Mouse (Mus musculus): ENCODE measurements around the gene Gcnt7. TPM values are rescaled to one million over a fixed set of nuclear protein-coding genes. Genes with fewer than 3 reads are reported as not detected.

Gene Gcnt7
- polyA plus RNA-seq, 1 experiment from 2014 or later, result 1.2 TPM

DNA sequence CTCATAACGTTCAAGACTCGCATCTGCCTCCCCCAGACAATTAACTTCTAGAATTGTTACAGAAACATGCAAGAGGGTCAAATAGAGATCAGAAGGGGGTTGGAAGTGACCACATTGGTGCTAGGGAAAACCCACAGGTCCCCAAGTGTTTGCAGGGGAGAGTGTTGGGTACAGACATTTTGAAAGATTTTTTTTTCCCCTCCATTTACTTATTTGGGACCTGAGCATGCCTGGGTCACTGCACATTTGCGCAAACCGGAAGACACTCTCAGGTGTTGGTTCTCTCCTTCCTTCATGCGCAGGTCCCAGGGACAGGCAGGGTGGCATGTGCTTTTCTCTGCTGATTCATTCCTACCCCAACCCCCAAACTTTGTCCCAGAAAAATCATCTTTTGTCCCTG, 41.5 kb downstream of the Gcnt7 start:
- Histone ChIP-seq H3K9me3 (ENCODE audit: low read depth, low read length) (no peaks in the 10 kb centered on the region), H3K27ac (ENCODE audit: low read depth) (no peak overlapping the region), H3K36me3 (ENCODE audit: insufficient read depth) (no peaks in the 10 kb centered on the region), H3K4me2 (no peak overlapping the region), H3K27me3 (ENCODE audit: insufficient read depth, low read length) (no peaks in the 10 kb centered on the region), H3K4me3 (ENCODE audit: low read depth, low read length) (no peak overlapping the region), H3K4me1 (ENCODE audit: insufficient read depth) (peaks cover 13% of the 10 kb centered on the region), H3K9ac (no peak overlapping the region)
- no peak for DNase-seq
- no peak for ATAC-seq (ENCODE audit: insufficient read depth)
- 81% methylated on average over 5 of the region's 5 CpGs for WGBS
- TF ChIP-seq CTCF (IDR thresholded peaks at IDR 0.05; ENCODE audit: low read depth), result no peak

DNA sequence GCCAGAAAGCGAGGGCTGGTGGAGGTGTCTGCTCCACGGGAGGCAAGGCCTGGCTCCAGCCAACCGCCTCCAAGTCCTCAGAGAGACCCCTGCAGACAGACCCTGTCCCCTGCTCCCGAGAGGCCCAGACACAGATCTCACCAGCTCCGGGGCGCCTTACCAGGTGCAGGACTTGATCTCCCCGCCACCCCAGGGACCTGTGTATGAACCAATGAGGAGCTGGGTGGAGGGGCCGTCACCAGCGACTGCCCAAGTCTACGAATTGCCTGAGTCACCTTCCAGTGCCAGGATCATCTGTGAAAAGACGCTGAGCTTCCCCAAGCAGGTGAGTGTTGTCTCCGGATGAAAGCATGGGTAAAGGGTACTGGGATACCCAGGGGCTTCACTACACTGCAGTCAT, 42.2 kb downstream of the Gcnt7 start:
- no peak overlapping the region for H3K27ac ChIP-seq (ENCODE audit: low read depth)
- H3K9me3 ChIP-seq (ENCODE audit: low read depth, low read length), result no peaks in the 10 kb centered on the region
- no peak overlapping the region for H3K4me3 ChIP-seq (ENCODE audit: low read depth, low read length)
- no peak overlapping the region for H3K9ac ChIP-seq
- no peaks in the 10 kb centered on the region for H3K36me3 ChIP-seq (ENCODE audit: insufficient read depth)
- ATAC-seq (ENCODE audit: insufficient read depth) (no peak), DNase-seq (no peak)
- no peak for TF ChIP-seq CTCF (IDR thresholded peaks at IDR 0.05; ENCODE audit: low read depth)
- WGBS, result 53% methylated on average over 12 of the region's 12 CpGs
- H3K27me3 ChIP-seq (ENCODE audit: insufficient read depth, low read length), result no peaks in the 10 kb centered on the region
- H3K4me1 ChIP-seq (ENCODE audit: insufficient read depth), result peaks cover 16% of the 10 kb centered on the region
- H3K4me2 ChIP-seq, result no peak overlapping the region

DNA sequence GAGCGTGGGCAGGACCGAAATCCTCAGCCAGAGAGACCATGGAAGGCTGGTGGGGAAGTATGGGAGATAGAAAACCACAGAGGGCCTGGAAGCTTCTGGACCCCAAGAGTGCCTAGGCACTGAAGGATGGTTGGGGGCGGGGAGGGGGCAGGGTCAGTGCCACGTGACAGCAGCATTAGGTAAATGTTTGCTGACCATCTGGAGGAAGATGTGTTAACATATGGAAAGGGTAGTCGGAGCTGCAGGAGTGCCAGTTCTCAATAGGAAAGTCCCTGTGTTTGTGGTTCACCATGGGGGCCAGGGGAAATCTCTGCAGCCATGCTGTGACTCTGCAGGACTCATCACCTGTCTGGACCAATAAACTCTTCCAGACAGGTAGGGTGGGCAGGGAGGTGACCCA, 44.5 kb downstream of the Gcnt7 start:
- DNase-seq (no peak), ATAC-seq (ENCODE audit: insufficient read depth) (no peak)
- Histone ChIP-seq H3K27me3 (ENCODE audit: insufficient read depth, low read length) (no peaks in the 10 kb centered on the region), H3K36me3 (ENCODE audit: insufficient read depth) (no peaks in the 10 kb centered on the region), H3K9ac (no peak overlapping the region), H3K4me2 (no peak overlapping the region), H3K9me3 (ENCODE audit: low read depth, low read length) (no peaks in the 10 kb centered on the region), H3K27ac (ENCODE audit: low read depth) (peak overlapping the region; percentile 85; the same call in 1 of the 2 replicates), H3K4me1 (ENCODE audit: insufficient read depth) (peaks cover 18% of the 10 kb centered on the region), H3K4me3 (ENCODE audit: low read depth, low read length) (no peak overlapping the region)
- no peak for TF ChIP-seq CTCF (IDR thresholded peaks at IDR 0.05; ENCODE audit: low read depth)
- 34% methylated on average over 5 of the region's 5 CpGs for WGBS

GRCm38 (mm10) chr2:172413273-172413672, 45.1 kb downstream of the Gcnt7 start:
- no peaks in the 10 kb centered on the region for H3K9me3 ChIP-seq (ENCODE audit: low read depth, low read length)
- H3K36me3 ChIP-seq (ENCODE audit: insufficient read depth), result no peaks in the 10 kb centered on the region
- H3K9ac ChIP-seq, result no peak overlapping the region
- peaks cover 18% of the 10 kb centered on the region for H3K4me1 ChIP-seq (ENCODE audit: insufficient read depth)
- peak overlapping the region; percentile 85 for H3K27ac ChIP-seq (ENCODE audit: low read depth)
- TF ChIP-seq CTCF (IDR thresholded peaks at IDR 0.05; ENCODE audit: low read depth), result no peak
- H3K4me3 ChIP-seq (ENCODE audit: low read depth, low read length), result no peak overlapping the region
- 8% methylated on average over 4 of the region's 4 CpGs for WGBS
- peak; percentile 41 for ATAC-seq (ENCODE audit: insufficient read depth)
- 0 out of 2 replicates have a peak overlapping the region, but pooled peaks have one; percentile 3 for H3K4me2 ChIP-seq
- no peaks in the 10 kb centered on the region for H3K27me3 ChIP-seq (ENCODE audit: insufficient read depth, low read length)
- DNase-seq, result peak; percentile 77

- no peaks in the 10 kb centered on the region for H3K9me3 ChIP-seq (ENCODE audit: low read depth, low read length)
- H3K4me1 ChIP-seq (ENCODE audit: insufficient read depth), result peaks cover 21% of the 10 kb centered on the region
- WGBS, result 3% methylated on average over 9 of the region's 9 CpGs
- ATAC-seq (ENCODE audit: insufficient read depth), result peak; percentile 92
- H3K36me3 ChIP-seq (ENCODE audit: insufficient read depth), result no peaks in the 10 kb centered on the region
- peak overlapping the region; percentile 12; the same call in 1 of the 2 replicates for H3K4me2 ChIP-seq
- no peak overlapping the region for H3K4me3 ChIP-seq (ENCODE audit: low read depth, low read length)
- H3K9ac ChIP-seq, result no peak overlapping the region
- H3K27me3 ChIP-seq (ENCODE audit: insufficient read depth, low read length), result no peaks in the 10 kb centered on the region
- TF ChIP-seq CTCF (IDR thresholded peaks at IDR 0.05; ENCODE audit: low read depth), result no peak
- peak overlapping the region; percentile 12; the same call in 1 of the 2 replicates for H3K27ac ChIP-seq (ENCODE audit: low read depth)
- DNase-seq, result peak; percentile 95
These were observed 45.9 kb downstream of the Gcnt7 start for GRCm38 (mm10) chr2:172412454-172412853.

- H3K27me3 ChIP-seq (ENCODE audit: insufficient read depth, low read length), result no peaks in the 10 kb centered on the region
- H3K36me3 ChIP-seq (ENCODE audit: insufficient read depth), result no peaks in the 10 kb centered on the region
- H3K4me2 ChIP-seq, result no peak overlapping the region
- no peak for TF ChIP-seq CTCF (IDR thresholded peaks at IDR 0.05; ENCODE audit: low read depth)
- H3K9ac ChIP-seq, result no peak overlapping the region
- H3K9me3 ChIP-seq (ENCODE audit: low read depth, low read length), result no peaks in the 10 kb centered on the region
- H3K4me1 ChIP-seq (ENCODE audit: insufficient read depth), result peaks cover 21% of the 10 kb centered on the region
- peak; percentile 87 for ATAC-seq (ENCODE audit: insufficient read depth)
- WGBS, result 39% methylated on average over 11 of the region's 11 CpGs
- no peak overlapping the region for H3K4me3 ChIP-seq (ENCODE audit: low read depth, low read length)
- peak; percentile 85 for DNase-seq
- peak overlapping the region; percentile 83; the same call in 1 of the 2 replicates for H3K27ac ChIP-seq (ENCODE audit: low read depth)
These were observed 47.3 kb downstream of the Gcnt7 start for GRCm38 (mm10) chr2:172411091-172411490.

GRCm38 (mm10) chr2:172410686-172411085, 47.7 kb downstream of the Gcnt7 start:
- Histone ChIP-seq H3K9me3 (ENCODE audit: low read depth, low read length) (no peaks in the 10 kb centered on the region), H3K36me3 (ENCODE audit: insufficient read depth) (no peaks in the 10 kb centered on the region), H3K4me1 (ENCODE audit: insufficient read depth) (peaks cover 21% of the 10 kb centered on the region), H3K4me2 (no peak overlapping the region), H3K27me3 (ENCODE audit: insufficient read depth, low read length) (no peaks in the 10 kb centered on the region), H3K27ac (ENCODE audit: low read depth) (0 out of 2 replicates have a peak overlapping the region, but pooled peaks have one; percentile 83), H3K4me3 (ENCODE audit: low read depth, low read length) (no peak overlapping the region), H3K9ac (no peak overlapping the region)
- peak; percentile 67 for DNase-seq
- ATAC-seq (ENCODE audit: insufficient read depth), result no peak
- TF ChIP-seq CTCF (IDR thresholded peaks at IDR 0.05; ENCODE audit: low read depth), result no peak
- 40% methylated on average over 2 of the region's 2 CpGs for WGBS
